Mouse (Mus musculus): ENCODE results near the gene Slc25a23.

Gene Slc25a23

GRCm38 (mm10) chr17:57070699-57071098 is 11.0 kb upstream of the Slc25a23 start:
- DNase-seq (ENCODE audit: low read depth), result no peak

- no peak for DNase-seq (ENCODE audit: low read depth)
These were observed 10.6 kb upstream of the Slc25a23 start for GRCm38 (mm10) chr17:57070272-57070671.

GRCm38 (mm10) chr17:57066908-57067307 is 7.2 kb upstream of the Slc25a23 start:
- DNase-seq (ENCODE audit: low read depth), result no peak

GRCm38 (mm10) chr17:57063031-57063430 is 3.4 kb upstream of the Slc25a23 start:
- DNase-seq (ENCODE audit: low read depth), result no peak

DNA sequence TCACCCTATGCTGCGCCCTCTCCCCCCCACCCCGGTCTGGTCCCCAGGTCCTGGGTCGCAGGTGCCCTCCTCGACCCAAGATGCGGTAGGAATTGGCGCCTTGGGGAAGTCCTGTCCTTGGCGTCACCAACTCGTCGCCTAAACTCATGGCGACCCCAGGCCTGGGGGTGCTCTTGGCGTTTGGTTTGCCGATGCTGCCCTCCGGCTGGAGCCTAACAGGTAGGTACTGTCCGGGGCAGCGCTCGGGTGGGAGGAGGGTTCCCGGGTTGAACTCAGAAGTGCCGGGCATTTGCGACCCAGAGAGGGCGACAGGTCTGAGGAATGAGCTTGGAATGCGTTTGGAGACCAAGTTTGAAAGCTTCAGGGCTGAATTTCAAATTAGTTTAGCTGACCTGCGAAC is 2.9 kb upstream of the Slc25a23 start:
- DNase-seq (ENCODE audit: low read depth), result no peak

GRCm38 (mm10) chr17:57062011-57062521 is 2.4 kb upstream of the Slc25a23 start:
- no peak for DNase-seq (ENCODE audit: low read depth)

GRCm38 (mm10) chr17:57061069-57061468 is 1.4 kb upstream of the Slc25a23 start:
- DNase-seq (ENCODE audit: low read depth), result no peak

DNA sequence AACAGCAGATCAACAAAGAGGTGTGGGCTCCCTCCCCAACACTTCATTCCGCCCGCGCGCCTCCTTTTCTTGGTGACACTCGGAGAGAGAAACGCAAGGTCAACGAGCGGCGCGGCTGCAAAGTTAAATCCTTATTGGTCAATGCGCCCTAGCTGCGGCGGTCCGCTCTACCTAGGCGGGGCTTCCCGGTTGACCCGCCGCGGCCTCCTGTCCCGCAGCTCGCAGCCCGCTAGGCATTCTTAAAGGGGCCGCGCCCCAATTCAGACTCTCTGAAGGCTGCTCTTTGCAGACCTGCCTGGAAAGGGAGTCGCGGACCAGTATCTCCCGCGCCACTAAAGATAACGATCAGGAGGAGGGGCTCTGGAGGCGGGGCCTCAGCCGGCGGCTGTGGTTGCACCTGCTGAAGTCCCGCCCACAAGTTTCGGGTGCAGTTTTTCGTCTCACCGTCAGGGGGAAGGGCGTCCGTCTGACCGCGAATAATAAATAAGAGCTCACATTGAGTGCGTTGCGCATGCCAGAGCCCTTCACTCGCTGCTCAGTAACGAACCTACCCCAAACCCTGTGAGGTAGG is 653 bp upstream of the Slc25a23 start:
- peak; percentile 94 for DNase-seq (ENCODE audit: low read depth)

DNA sequence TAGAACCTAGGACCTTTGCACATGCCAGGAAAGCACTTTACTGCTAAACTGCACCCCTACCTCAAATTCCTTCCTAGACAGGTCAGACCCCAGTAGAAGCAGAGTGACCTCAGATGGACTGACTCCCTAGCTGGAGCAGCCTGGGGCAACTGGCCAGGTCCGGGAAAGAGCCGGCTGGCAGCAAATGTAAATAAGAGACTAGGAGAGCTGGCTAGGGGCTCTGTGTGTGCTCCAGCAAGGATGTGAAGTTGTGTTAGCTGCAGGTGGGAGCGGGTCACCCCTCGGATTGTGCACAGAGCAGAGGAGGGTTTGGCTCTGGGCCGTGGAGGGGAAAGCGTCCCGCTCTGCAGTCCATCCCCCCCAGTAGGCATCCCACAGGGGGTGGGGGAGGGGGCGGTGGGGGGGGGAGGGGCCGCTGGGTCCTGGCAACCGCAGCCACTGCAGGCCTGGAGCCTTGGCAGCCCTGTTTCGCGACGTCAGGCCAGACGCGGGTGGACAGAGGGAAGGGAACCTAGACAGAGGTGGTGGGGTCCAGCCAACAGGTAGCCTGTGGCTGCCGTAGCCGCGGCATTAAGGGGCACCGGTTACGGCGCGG is 675 bp downstream of the Slc25a23 start, which contains the start of gene Crb3:
Gene Crb3, plus strand, starts transcription at position 215 of the 595 bp plus-strand sequence.
- DNase-seq (ENCODE audit: low read depth), result peak; percentile 32

- no peak for DNase-seq (ENCODE audit: low read depth)
These were observed 3.4 kb downstream of the Slc25a23 start for GRCm38 (mm10) chr17:57056246-57056645.

DNA sequence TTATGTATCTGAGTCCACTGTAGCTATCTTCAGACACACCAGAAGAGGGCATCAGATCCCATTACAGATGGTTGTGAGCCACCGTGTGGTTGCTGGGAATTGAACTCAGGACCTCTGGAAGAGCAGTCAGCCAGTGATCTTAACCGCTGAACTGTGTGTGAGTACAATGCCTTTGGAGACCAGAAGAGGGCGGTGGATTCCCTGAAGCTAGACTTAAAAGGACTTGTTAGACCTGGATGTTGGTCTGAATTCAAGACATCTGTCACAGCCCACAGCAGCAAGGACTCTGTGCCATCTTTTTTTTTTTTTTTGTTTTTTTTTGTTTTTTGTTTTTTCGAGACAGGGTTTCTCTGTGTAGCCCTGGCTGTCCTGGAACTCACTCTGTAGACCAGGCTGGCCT is 8.0 kb downstream of the Slc25a23 start:
- peak; percentile 37 for DNase-seq (ENCODE audit: low read depth)

GRCm38 (mm10) chr17:57048816-57049215 is 10.8 kb downstream of the Slc25a23 start:
- peak; percentile 11 for DNase-seq (ENCODE audit: low read depth)

DNA sequence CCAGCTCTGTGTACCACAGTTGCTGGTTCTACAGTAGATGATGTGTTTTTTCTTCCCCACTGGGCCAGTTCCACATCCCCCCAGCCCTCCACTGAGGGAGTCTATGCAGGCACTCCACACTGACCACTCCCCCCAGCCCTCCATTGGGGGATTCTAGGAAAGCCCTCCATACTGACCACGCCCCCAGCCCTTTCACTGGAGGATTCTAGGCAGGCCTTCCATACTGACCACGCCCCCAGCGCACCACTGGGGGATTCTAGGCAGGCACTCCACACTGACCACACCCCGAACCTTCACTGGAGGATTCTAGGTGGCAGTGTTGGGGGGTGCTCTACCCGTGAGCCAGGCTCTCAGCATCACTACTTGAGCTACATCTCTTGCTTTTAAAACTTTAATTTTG is 12.3 kb downstream of the Slc25a23 start:
- DNase-seq (ENCODE audit: low read depth), result peak; percentile 31

GRCm38 (mm10) chr17:57041554-57041953 is 18.1 kb downstream of the Slc25a23 start, which contains the start of gene Slc25a41:
Gene Slc25a41, minus strand, starts transcription at chr17:57041654.
- DNase-seq (ENCODE audit: low read depth), result no peak

DNA sequence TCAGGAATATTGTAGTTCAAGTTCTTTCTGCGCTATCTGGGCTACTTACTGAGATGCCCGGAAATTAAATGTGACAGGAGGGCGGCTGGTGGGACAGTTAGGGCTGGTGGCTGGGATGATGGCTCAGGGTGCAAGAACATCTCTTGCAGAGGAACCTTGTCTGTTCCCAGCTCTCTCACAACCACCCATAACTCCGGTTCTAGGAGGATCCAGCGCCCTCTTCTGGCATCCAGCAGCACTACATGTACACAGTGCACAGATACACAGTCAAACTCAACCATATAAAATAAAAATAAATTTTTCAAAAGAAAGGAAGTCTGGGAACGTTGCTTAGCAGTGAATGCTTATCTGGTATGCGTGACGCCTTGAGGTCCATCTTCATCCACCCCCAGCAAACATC is 20.7 kb downstream of the Slc25a23 start:
- DNase-seq (ENCODE audit: low read depth), result no peak

- DNase-seq (ENCODE audit: low read depth), result no peak
These were observed 26.8 kb downstream of the Slc25a23 start for GRCm38 (mm10) chr17:57032854-57033253.

DNA sequence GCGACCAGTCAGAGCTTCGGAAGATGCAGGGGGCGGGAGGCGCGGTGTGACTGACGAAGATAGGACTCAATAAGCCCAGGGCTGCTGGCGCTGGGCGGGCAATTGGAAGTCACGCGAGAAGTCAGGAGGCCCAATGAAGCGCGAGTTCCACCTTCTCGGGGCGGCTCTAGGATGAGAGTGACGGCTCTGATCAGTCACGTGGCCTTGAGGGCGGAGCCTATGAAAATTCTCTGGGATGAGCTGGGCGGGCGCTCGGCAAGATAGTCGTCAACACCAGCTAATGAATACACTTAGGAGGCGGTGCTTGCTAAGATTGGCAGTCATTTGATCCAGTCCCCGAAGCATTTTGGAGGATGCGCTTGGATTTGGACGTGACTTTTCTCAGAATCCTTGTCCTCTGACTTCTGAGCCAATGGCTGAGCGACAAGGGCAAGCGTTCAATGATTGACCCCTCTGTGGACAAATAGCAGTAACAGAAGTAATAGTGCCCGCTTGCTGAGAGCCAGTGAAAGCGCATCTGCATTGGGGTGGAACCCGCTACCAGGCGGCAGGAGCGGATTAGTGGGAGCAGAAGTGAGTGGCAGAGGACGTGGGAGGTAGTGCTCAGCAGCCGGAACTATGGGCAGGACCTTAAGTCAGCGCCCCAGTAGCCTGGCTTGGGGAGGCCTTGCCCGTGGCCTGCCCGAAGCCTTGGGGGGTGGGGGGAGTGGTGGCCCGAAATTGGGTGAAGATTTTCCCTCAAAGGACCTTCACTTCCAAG is 27.8 kb downstream of the Slc25a23 start:
- DNase-seq (ENCODE audit: low read depth), result peak; percentile 100

- DNase-seq (ENCODE audit: low read depth), result peak; percentile 52
These were observed 28.6 kb downstream of the Slc25a23 start, which contains the start of gene Khsrp for GRCm38 (mm10) chr17:57030931-57031660. Gene Khsrp, minus strand, starts transcription at chr17:57031522.

GRCm38 (mm10) chr17:57029691-57030090 is 30.0 kb downstream of the Slc25a23 start:
- peak; percentile 63 for DNase-seq (ENCODE audit: low read depth)

DNA sequence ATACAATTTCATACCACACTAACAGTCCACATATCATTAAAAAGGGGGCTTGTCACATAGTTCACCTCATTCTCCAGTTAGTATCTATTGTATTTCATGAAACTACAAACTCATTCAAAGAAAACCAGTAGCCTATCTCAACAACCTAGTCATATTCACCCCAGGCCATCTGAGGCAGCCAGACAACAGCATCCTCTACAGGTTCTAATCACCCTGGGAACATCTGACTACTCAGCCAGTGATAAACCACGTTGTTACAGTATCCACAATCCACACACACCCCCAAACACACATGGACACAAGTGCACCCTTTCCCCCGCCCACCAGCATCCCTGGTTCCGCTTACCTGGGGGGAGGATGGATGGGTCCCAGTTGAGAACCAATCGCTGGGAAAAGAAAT is 32.2 kb downstream of the Slc25a23 start:
- DNase-seq (ENCODE audit: low read depth), result no peak

GRCm38 (mm10) chr17:57020960-57021359 is 38.7 kb downstream of the Slc25a23 start:
- DNase-seq (ENCODE audit: low read depth), result no peak

- no peak for DNase-seq (ENCODE audit: low read depth)
These were observed 40.0 kb downstream of the Slc25a23 start for GRCm38 (mm10) chr17:57019693-57020092.
